Mouse (Mus musculus) G1E (cell line): ENCODE results near the gene Il22ra1.

Experiments
- CTCF ChIP-seq: IDR thresholded peaks from 2 replicates; pipeline ENCODE4 v1.5.1; 2012; ENCODE audit warnings: low read depth, low read length, inconsistent platforms, mixed read lengths
- GATA1 ChIP-seq: IDR thresholded peaks from 2 replicates; pipeline ENCODE4 v1.6.1; 2012; ENCODE audit warnings: borderline replicate concordance, low read length, inconsistent platforms, mixed read lengths
- GATA2 ChIP-seq: IDR thresholded peaks from 2 replicates; pipeline ENCODE4 v1.6.1; 2012; ENCODE audit warnings: low read depth, low read length, inconsistent platforms, borderline replicate concordance
- POLR2AphosphoS5 ChIP-seq: IDR thresholded peaks from 2 replicates; pipeline ENCODE4 v1.6.1; 2012; ENCODE audit warnings: low read depth, low read length, inconsistent platforms; ENCODE audit not compliant: insufficient replicate concordance
- TAL1 ChIP-seq: conservative IDR thresholded peaks from 2 replicates; pipeline ENCODE4 v1.6.1; 2012; ENCODE audit warnings: low read depth, low read length, inconsistent platforms, mixed read lengths

GRCm38 (mm10) chr4:135761569-135761968 is 33.6 kb downstream of the Il22ra1 start:
- TF ChIP-seq CTCF (no peak), GATA1 (no peak), POLR2AphosphoS5 (no peak), TAL1 (no peak), GATA2 (no peak)
